Mouse (Mus musculus) heart, embryonic 11.5 days (tissue): ENCODE results near the gene Arid3a. TPM values are rescaled to one million over a fixed set of nuclear protein-coding genes. Genes with fewer than 3 reads are reported as not detected.

Experiments used
- ATAC-seq: fragments of 200-750 bp; cut with Nextera tagmentation; replicated peaks from 2 replicates; pipeline ENCODE4 v1.8.0; 2017; ENCODE audit warnings: moderate library complexity; ENCODE audit not compliant: insufficient number of reproducible peaks, low FRiP score, low TSS enrichment
- H3K27ac ChIP-seq: fragments of 300-500 bp; sonication (generic); 2 replicates; pipeline ENCODE4 v1.5.1; 2014; ENCODE audit warnings: mild to moderate bottlenecking, low read depth, low read length
- H3K27me3 ChIP-seq: fragments of 300-500 bp; sonication (generic); 2 replicates; pipeline ENCODE4 v1.6.1; 2014; ENCODE audit warnings: mild to moderate bottlenecking, low read length, mixed read lengths; ENCODE audit not compliant: control insufficient read depth, insufficient read depth
- H3K36me3 ChIP-seq: fragments of 300-500 bp; sonication (generic); 2 replicates; pipeline ENCODE4 v1.6.1; 2014; ENCODE audit warnings: mild to moderate bottlenecking, low read length, moderate library complexity, mixed read lengths; ENCODE audit not compliant: control insufficient read depth, insufficient read depth
- H3K4me1 ChIP-seq: fragments of 300-500 bp; sonication (generic); 2 replicates; pipeline ENCODE4 v1.6.1; 2014; ENCODE audit warnings: low read length; ENCODE audit not compliant: control insufficient read depth, insufficient read depth
- H3K4me2 ChIP-seq: fragments of 300-500 bp; sonication (generic); 2 replicates; pipeline ENCODE4 v1.6.1; 2014; ENCODE audit warnings: mild to moderate bottlenecking, moderate library complexity
- H3K4me3 ChIP-seq: fragments of 300-500 bp; sonication (generic); 2 replicates; pipeline ENCODE4 v1.5.1; 2014; ENCODE audit warnings: low read depth, low read length
- H3K9ac ChIP-seq: fragments of 300-500 bp; sonication (generic); 2 replicates; pipeline ENCODE4 v1.6.1; 2014; ENCODE audit warnings: mild to moderate bottlenecking, low read depth, low read length, moderate library complexity
- H3K9me3 ChIP-seq: fragments of 300-500 bp; sonication (generic); replicated peaks from 2 replicates; pipeline ENCODE4 v1.6.1; 2016; ENCODE audit warnings: low read length; ENCODE audit not compliant: control insufficient read depth
- WGBS: fragments of 180-500 bp; shearing (Covaris S2); extraction: QIAGEN DNeasy Blood & Tissue Kit; methylation state at CpG from one replicate; pipeline ENCODE4 v1.1.7; 2014; ENCODE audit not compliant: insufficient replicate concordance; 5-methylcytosine and 5-hydroxymethylcytosine counted together
- polyA plus RNA-seq: library from polyadenylated mRNA; unstranded; fragments of >200 nt; fragmentation: Nextera tagmentation; extraction: Ambion mirVana; gene quantifications from 2 replicates; pipeline ENCODE4 v1.2.1, GENCODE M21; 2014

Gene Arid3a
- polyA plus RNA-seq, 1 experiment from 2014 or later, result 12.7 TPM

- 28% methylated on average over 6 of the region's 6 CpGs for WGBS
Measured at GRCm38 (mm10) chr10:79986232-79986878, 59.5 kb downstream of the Arid3a start.

GRCm38 (mm10) chr10:79986963-79987362 lies 60.1 kb downstream of the Arid3a start:
- Histone ChIP-seq H3K27me3 (no peaks in the 10 kb centered on the region), H3K4me2 (peak overlapping the region; percentile 81), H3K4me3 (no peak overlapping the region), H3K4me1 (peaks cover 48% of the 10 kb centered on the region), H3K9me3 (no peaks in the 10 kb centered on the region), H3K9ac (peak overlapping the region; percentile 75), H3K36me3 (peaks cover 12% of the 10 kb centered on the region), H3K27ac (peak overlapping the region; percentile 96)
- ATAC-seq, result no peak
- 5% methylated on average over 11 of the region's 11 CpGs for WGBS

More at GRCm38 (mm10) chr10:79986232-79986878, 59.5 kb downstream of the Arid3a start:
- Histone ChIP-seq H3K9me3 (no peaks in the 10 kb centered on the region), H3K4me1 (peaks cover 48% of the 10 kb centered on the region), H3K27me3 (no peaks in the 10 kb centered on the region), H3K4me3 (peak overlapping the region; percentile 79), H3K9ac (peak overlapping the region; percentile 75), H3K27ac (peak overlapping the region; percentile 96), H3K4me2 (peak overlapping the region; percentile 98), H3K36me3 (peaks cover 7% of the 10 kb centered on the region)
- no peak for ATAC-seq

GRCm38 (mm10) chr10:79987771-79988505 lies 61.1 kb downstream of the Arid3a start:
- H3K4me1 ChIP-seq, result peaks cover 42% of the 10 kb centered on the region
- 7% methylated on average over 27 of the region's 27 CpGs for WGBS
- H3K9ac ChIP-seq, result peak overlapping the region; percentile 96

GRCm38 (mm10) chr10:79988506-79989271 lies 61.8 kb downstream of the Arid3a start, which contains the start of gene Cnn2:
Gene Cnn2 (plus strand): TSS chr10:79988584.
- no peaks in the 10 kb centered on the region for H3K9me3 ChIP-seq
- H3K36me3 ChIP-seq, result peaks cover 27% of the 10 kb centered on the region
- peak within 1 kb of the TSS; percentile 96 for H3K9ac ChIP-seq
- peak within 1 kb of the TSS; percentile 81 for H3K4me2 ChIP-seq
- 0 out of 2 replicates have a peak, but pooled peaks have one; percentile 14 for ATAC-seq
- WGBS, result under 1% methylated on average over 58 of the region's 59 CpGs
- peak within 1 kb of the TSS; percentile 96 for H3K27ac ChIP-seq
- H3K4me3 ChIP-seq, result peak within 1 kb of the TSS; percentile 77
- peaks cover 34% of the 10 kb centered on the region for H3K4me1 ChIP-seq
- H3K27me3 ChIP-seq, result no peaks in the 10 kb centered on the region

More at GRCm38 (mm10) chr10:79987771-79988505, 61.1 kb downstream of the Arid3a start:
- no peaks in the 10 kb centered on the region for H3K9me3 ChIP-seq
- H3K27me3 ChIP-seq, result no peaks in the 10 kb centered on the region
- H3K4me3 ChIP-seq, result peak overlapping the region; percentile 77
- ATAC-seq, result no peak
- H3K4me2 ChIP-seq, result peak overlapping the region; percentile 81
- H3K36me3 ChIP-seq, result peaks cover 20% of the 10 kb centered on the region
- H3K27ac ChIP-seq, result peak overlapping the region; percentile 96

- no peak for ATAC-seq
- peaks cover 33% of the 10 kb centered on the region for H3K36me3 ChIP-seq
- peak overlapping the region; percentile 96 for H3K9ac ChIP-seq
- H3K4me3 ChIP-seq, result peak overlapping the region; percentile 77
- H3K4me1 ChIP-seq, result peaks cover 34% of the 10 kb centered on the region
- H3K9me3 ChIP-seq, result no peaks in the 10 kb centered on the region
- peak overlapping the region; percentile 96 for H3K27ac ChIP-seq
- H3K27me3 ChIP-seq, result no peaks in the 10 kb centered on the region
- WGBS, result 27% methylated on average over 8 of the region's 8 CpGs
- peak overlapping the region; percentile 81 for H3K4me2 ChIP-seq
Measured at GRCm38 (mm10) chr10:79989272-79989786, 62.5 kb downstream of the Arid3a start.

- no peak for ATAC-seq
- Histone ChIP-seq H3K9me3 (no peaks in the 10 kb centered on the region), H3K9ac (peak overlapping the region; percentile 96), H3K4me3 (peak overlapping the region; percentile 77), H3K4me1 (peaks cover 34% of the 10 kb centered on the region), H3K27ac (peak overlapping the region; percentile 96), H3K36me3 (peaks cover 39% of the 10 kb centered on the region), H3K27me3 (no peaks in the 10 kb centered on the region), H3K4me2 (peak overlapping the region; percentile 81)
- 13% methylated on average over 15 of the region's 15 CpGs for WGBS
Measured at GRCm38 (mm10) chr10:79989870-79990269, 63.0 kb downstream of the Arid3a start.

- peak overlapping the region; percentile 81 for H3K4me2 ChIP-seq
- no peaks in the 10 kb centered on the region for H3K27me3 ChIP-seq
- H3K9me3 ChIP-seq, result no peaks in the 10 kb centered on the region
- H3K36me3 ChIP-seq, result peaks cover 41% of the 10 kb centered on the region
- 64% methylated on average over 12 of the region's 12 CpGs for WGBS
- peak overlapping the region; percentile 20 for H3K4me3 ChIP-seq
- H3K4me1 ChIP-seq, result peaks cover 31% of the 10 kb centered on the region
- ATAC-seq, result no peak
- no peak overlapping the region for H3K9ac ChIP-seq
- H3K27ac ChIP-seq, result no peak overlapping the region
Measured at GRCm38 (mm10) chr10:79991099-79991498, 64.3 kb downstream of the Arid3a start.

GRCm38 (mm10) chr10:79991548-79991947 lies 64.7 kb downstream of the Arid3a start:
- Histone ChIP-seq H3K27me3 (no peaks in the 10 kb centered on the region), H3K4me1 (peaks cover 26% of the 10 kb centered on the region), H3K27ac (no peak overlapping the region), H3K4me2 (no peak overlapping the region), H3K9me3 (no peaks in the 10 kb centered on the region), H3K9ac (no peak overlapping the region), H3K36me3 (peaks cover 41% of the 10 kb centered on the region), H3K4me3 (no peak overlapping the region)
- no peak for ATAC-seq
- WGBS, result 86% methylated on average over 6 of the region's 6 CpGs
